Mouse (Mus musculus) midbrain, embryonic 14.5 days (tissue): ENCODE measurements at regions not wholly inside any gene's neighbourhood (a gene's known extent, or its start where the extent isn't known, plus 50 kb on each side); places are given as distances from the start of the nearest gene placed in this dataset.

ENCODE experiments used
- ATAC-seq: fragments of 200-750 bp; cut with Nextera tagmentation; 2 replicates; pipeline ENCODE4 v1.8.0; 2017; ENCODE audit warnings: moderate number of reproducible peaks, moderate library complexity; ENCODE audit not compliant: low FRiP score, low TSS enrichment
- DNase-seq: peaks from one replicate; pipeline ENCODE4 v3.0.0-alpha.2; 2015
- H3K27ac ChIP-seq: fragments of 300-500 bp; sonication (generic); replicated peaks from 2 replicates; pipeline ENCODE4 v1.5.1; 2014; ENCODE audit warnings: mild to moderate bottlenecking, low read depth, low read length, moderate library complexity
- H3K27me3 ChIP-seq: fragments of 300-500 bp; sonication (generic); 2 replicates; pipeline ENCODE4 v1.6.1; 2014; ENCODE audit warnings: low read length, control low read depth, mixed read lengths; ENCODE audit not compliant: control insufficient read depth, insufficient read depth
- H3K36me3 ChIP-seq: fragments of 300-500 bp; sonication (generic); 2 replicates; pipeline ENCODE4 v1.6.1; 2014; ENCODE audit warnings: low read length, control low read depth; ENCODE audit not compliant: control insufficient read depth, insufficient read depth
- H3K4me1 ChIP-seq: fragments of 300-500 bp; sonication (generic); 2 replicates; pipeline ENCODE4 v1.6.1; 2014; ENCODE audit warnings: mild to moderate bottlenecking, antibody characterized with exemption, low read length, control low read depth; ENCODE audit not compliant: control insufficient read depth, insufficient read depth
- H3K4me2 ChIP-seq: fragments of 300-500 bp; sonication (generic); 2 replicates; pipeline ENCODE4 v1.6.1; 2014; ENCODE audit warnings: mild to moderate bottlenecking, low read length, moderate library complexity
- H3K4me3 ChIP-seq: fragments of 300-500 bp; sonication (generic); replicated peaks from 2 replicates; pipeline ENCODE4 v1.5.1; 2014; ENCODE audit warnings: low read depth, low read length
- H3K9ac ChIP-seq: fragments of 300-500 bp; sonication (generic); replicated peaks from 2 replicates; pipeline ENCODE4 v1.6.1; 2014; ENCODE audit warnings: mild to moderate bottlenecking, low read length, moderate library complexity
- H3K9me3 ChIP-seq: fragments of 300-500 bp; sonication (generic); 2 replicates; pipeline ENCODE4 v1.6.1; 2016; ENCODE audit warnings: low read length, control low read depth, mixed read lengths; ENCODE audit not compliant: control insufficient read depth
- WGBS: fragments of 180-500 bp; shearing (Covaris S2); extraction: QIAGEN DNeasy Blood & Tissue Kit; methylation state at CpG from one replicate; pipeline ENCODE4 v1.1.7; 2014; 5-methylcytosine and 5-hydroxymethylcytosine counted together

- no peaks in the 10 kb centered on the region for H3K27me3 ChIP-seq
- no peaks in the 10 kb centered on the region for H3K36me3 ChIP-seq
- no peak overlapping the region for H3K9ac ChIP-seq
- H3K4me3 ChIP-seq = no peak overlapping the region
- ATAC-seq (no peak), DNase-seq (no peak)
- H3K4me2 ChIP-seq = no peak overlapping the region
- no peak overlapping the region for H3K27ac ChIP-seq
- H3K4me1 ChIP-seq = no peaks in the 10 kb centered on the region
- H3K9me3 ChIP-seq = no peaks in the 10 kb centered on the region
- 58% methylated on average over 5 of the region's 5 CpGs for WGBS
Observed at GRCm38 (mm10) chr1:126982805-126983204, 152.2 kb upstream of the Nckap5 start.

- H3K9me3 ChIP-seq = no peaks in the 10 kb centered on the region
- H3K27ac ChIP-seq = no peak overlapping the region
- no peaks in the 10 kb centered on the region for H3K27me3 ChIP-seq
- no peaks in the 10 kb centered on the region for H3K36me3 ChIP-seq
- no peak overlapping the region for H3K4me2 ChIP-seq
- H3K4me3 ChIP-seq = no peak overlapping the region
- no peak overlapping the region for H3K9ac ChIP-seq
- DNase-seq (no peak), ATAC-seq (no peak)
- WGBS = 94% methylated on average over 14 of the region's 14 CpGs
- no peaks in the 10 kb centered on the region for H3K4me1 ChIP-seq
Observed at GRCm38 (mm10) chr1:126980311-126980710, 149.7 kb upstream of the Nckap5 start.

GRCm38 (mm10) chr1:126973871-126974270, 143.3 kb upstream of the Nckap5 start:
- H3K9me3 ChIP-seq = no peaks in the 10 kb centered on the region
- ATAC-seq = no peak
- no peak overlapping the region for H3K4me2 ChIP-seq

GRCm38 (mm10) chr1:126971777-126972421, 141.3 kb upstream of the Nckap5 start:
- DNase-seq (no peak), ATAC-seq (no peak)
- H3K9me3 ChIP-seq = no peaks in the 10 kb centered on the region
- no peaks in the 10 kb centered on the region for H3K36me3 ChIP-seq
- no peaks in the 10 kb centered on the region for H3K4me1 ChIP-seq
- H3K4me3 ChIP-seq = no peak overlapping the region
- no peak overlapping the region for H3K27ac ChIP-seq
- no peaks in the 10 kb centered on the region for H3K27me3 ChIP-seq
- H3K4me2 ChIP-seq = no peak overlapping the region
- 68% methylated on average over 10 of the region's 10 CpGs for WGBS
- H3K9ac ChIP-seq = no peak overlapping the region

More at GRCm38 (mm10) chr1:126973871-126974270, 143.3 kb upstream of the Nckap5 start:
- no peak overlapping the region for H3K9ac ChIP-seq
- H3K27ac ChIP-seq = no peak overlapping the region
- no peak for DNase-seq
- no peak overlapping the region for H3K4me3 ChIP-seq
- no peaks in the 10 kb centered on the region for H3K4me1 ChIP-seq
- WGBS = 86% methylated on average over 1 of the region's 1 CpGs
- no peaks in the 10 kb centered on the region for H3K27me3 ChIP-seq
- H3K36me3 ChIP-seq = no peaks in the 10 kb centered on the region

GRCm38 (mm10) chr1:126971118-126971517, 140.5 kb upstream of the Nckap5 start:
- DNase-seq (no peak), ATAC-seq (no peak)
- WGBS = 88% methylated on average over 1 of the region's 1 CpGs
- Histone ChIP-seq H3K4me3 (no peak overlapping the region), H3K27me3 (no peaks in the 10 kb centered on the region), H3K9me3 (no peaks in the 10 kb centered on the region), H3K36me3 (no peaks in the 10 kb centered on the region), H3K9ac (no peak overlapping the region), H3K4me2 (no peak overlapping the region), H3K4me1 (no peaks in the 10 kb centered on the region), H3K27ac (no peak overlapping the region)

GRCm38 (mm10) chr1:126966394-126966793, 135.8 kb upstream of the Nckap5 start:
- H3K4me2 ChIP-seq = no peak overlapping the region
- DNase-seq (no peak), ATAC-seq (no peak)
- H3K27me3 ChIP-seq = no peaks in the 10 kb centered on the region
- no peak overlapping the region for H3K4me3 ChIP-seq
- H3K9ac ChIP-seq = no peak overlapping the region
- H3K27ac ChIP-seq = no peak overlapping the region
- H3K4me1 ChIP-seq = no peaks in the 10 kb centered on the region
- no peaks in the 10 kb centered on the region for H3K9me3 ChIP-seq
- no peaks in the 10 kb centered on the region for H3K36me3 ChIP-seq

- no peaks in the 10 kb centered on the region for H3K27me3 ChIP-seq
- WGBS = 72% methylated on average over 12 of the region's 12 CpGs
- H3K4me2 ChIP-seq = no peak overlapping the region
- no peaks in the 10 kb centered on the region for H3K4me1 ChIP-seq
- no peak overlapping the region for H3K4me3 ChIP-seq
- no peak overlapping the region for H3K9ac ChIP-seq
- H3K36me3 ChIP-seq = no peaks in the 10 kb centered on the region
- DNase-seq (peak; percentile 74), ATAC-seq (no peak)
- H3K9me3 ChIP-seq = no peaks in the 10 kb centered on the region
- peak overlapping the region; percentile 42 for H3K27ac ChIP-seq
Observed at GRCm38 (mm10) chr1:126955839-126956720, 125.5 kb upstream of the Nckap5 start.

- Histone ChIP-seq H3K4me2 (no peak overlapping the region), H3K27me3 (no peaks in the 10 kb centered on the region), H3K36me3 (no peaks in the 10 kb centered on the region), H3K27ac (no peak overlapping the region), H3K9ac (no peak overlapping the region), H3K4me3 (no peak overlapping the region), H3K4me1 (no peaks in the 10 kb centered on the region), H3K9me3 (no peaks in the 10 kb centered on the region)
- WGBS = 94% methylated on average over 1 of the region's 1 CpGs
- no peak for DNase-seq
- ATAC-seq = no peak
Observed at GRCm38 (mm10) chr1:126947860-126948259, 117.3 kb upstream of the Nckap5 start.

- Histone ChIP-seq H3K4me2 (no peak overlapping the region), H3K27ac (no peak overlapping the region), H3K27me3 (no peaks in the 10 kb centered on the region), H3K36me3 (no peaks in the 10 kb centered on the region), H3K4me3 (no peak overlapping the region), H3K4me1 (0 out of 2 replicates have a peak, but pooled peaks cover 7% of the 10 kb centered on the region), H3K9ac (no peak overlapping the region), H3K9me3 (no peaks in the 10 kb centered on the region)
- no peak for DNase-seq
- WGBS = 58% methylated on average over 4 of the region's 4 CpGs
- no peak for ATAC-seq
Observed at GRCm38 (mm10) chr1:126932658-126933057, 102.1 kb upstream of the Nckap5 start.
